Mouse (Mus musculus): ENCODE results near the gene Mfap3l. TPM values are rescaled to one million over a fixed set of nuclear protein-coding genes. Genes with fewer than 3 reads are reported as not detected.
A peak's percentile ranks its signal among the peaks of the same experiment; 100 is the strongest.
"Not testable (repeated sequence)": the region's sequence is repeated elsewhere in the genome, so short reads cannot be mapped to it uniquely, and the experiment has no call there.

Mfap3l gene
- not detected in 2 replicates for polyA plus RNA-seq (2012)

DNA sequence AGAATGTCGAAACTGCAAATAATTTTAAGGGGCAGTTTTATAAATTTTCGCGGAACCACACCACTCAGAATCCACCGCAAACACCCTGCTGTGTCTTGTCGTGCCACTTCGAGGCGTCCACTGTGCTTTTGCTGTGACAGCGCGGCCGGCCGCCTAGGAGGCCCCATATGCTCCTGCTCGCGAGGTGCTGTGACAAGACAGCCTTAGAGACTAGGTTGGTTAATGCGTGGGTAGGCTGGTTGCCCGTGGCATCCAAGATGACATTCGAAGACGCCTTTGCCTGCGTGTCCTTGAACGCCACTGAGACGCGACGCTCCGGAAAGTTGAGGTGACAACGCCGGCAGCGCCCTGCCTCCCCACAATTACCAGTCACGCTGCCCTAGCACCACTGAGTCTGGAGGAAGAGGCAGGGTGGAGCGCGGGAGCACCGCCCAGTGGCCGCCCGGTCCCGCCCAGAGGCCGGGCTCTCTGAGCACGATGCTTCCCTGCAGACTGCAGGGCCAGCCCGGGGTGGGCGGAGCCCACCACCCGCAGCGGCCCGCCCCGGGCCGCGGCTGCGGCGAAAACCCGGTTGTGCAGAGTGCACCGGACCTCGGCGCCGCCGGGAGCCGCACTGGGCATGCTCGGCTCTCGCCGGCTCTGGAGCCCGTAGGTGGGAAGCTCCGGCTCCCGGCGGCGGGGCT is at the start of gene Mfap3l:
Gene Mfap3l (plus strand): TSS at position 578 of the 683 bp plus-strand sequence.
- peaks cover 18% of the 10 kb centered on the region for H3K4me1 ChIP-seq (ENCODE audit: control insufficient read depth)
- H3K27me3 ChIP-seq (ENCODE audit: control insufficient read depth) = peaks cover 54% of the 10 kb centered on the region
- TF ChIP-seq TAL1 (IDR thresholded peaks at IDR 0.05; ENCODE audit: low read length) (no peak), GATA1 (IDR thresholded peaks at IDR 0.05; ENCODE audit: low read length) (no peak)
- H3K36me3 ChIP-seq (ENCODE audit: control insufficient read depth) = no peaks in the 10 kb centered on the region
- peaks cover 5% of the 10 kb centered on the region; the same call in 1 of the 2 replicates for H3K9me3 ChIP-seq (ENCODE audit: control insufficient read depth, low read length)
- peak within 1 kb of the TSS; percentile 57 for H3K4me3 ChIP-seq (replicated peaks)

GRCm38 (mm10) chr8:60583369-60583768 is 49.3 kb upstream of the Mfap3l start:
- H3K4me1 ChIP-seq (ENCODE audit: control insufficient read depth) = no peaks in the 10 kb centered on the region
- H3K27me3 ChIP-seq (ENCODE audit: control insufficient read depth) = no peaks in the 10 kb centered on the region
- no peaks in the 10 kb centered on the region for H3K9me3 ChIP-seq (ENCODE audit: control insufficient read depth, low read length)
- no peaks in the 10 kb centered on the region for H3K36me3 ChIP-seq (ENCODE audit: control insufficient read depth)
- TF ChIP-seq TAL1 (IDR thresholded peaks at IDR 0.05; ENCODE audit: low read length) = no peak
- no peak for TF ChIP-seq GATA1 (IDR thresholded peaks at IDR 0.05; ENCODE audit: low read length)
- H3K4me3 ChIP-seq (replicated peaks) = no peak overlapping the region

- H3K27me3 ChIP-seq (ENCODE audit: control insufficient read depth); H3K4me1 ChIP-seq (ENCODE audit: control insufficient read depth); H3K9me3 ChIP-seq (ENCODE audit: control insufficient read depth, low read length); H3K4me3 ChIP-seq (replicated peaks); H3K36me3 ChIP-seq (ENCODE audit: control insufficient read depth): not testable (repeated sequence)
These were observed 41.1 kb upstream of the Mfap3l start for GRCm38 (mm10) chr8:60591352-60592105.

- H3K4me1 ChIP-seq (ENCODE audit: control insufficient read depth) = no peaks in the 10 kb centered on the region
- no peak overlapping the region for H3K4me3 ChIP-seq (replicated peaks)
- no peaks in the 10 kb centered on the region for H3K9me3 ChIP-seq (ENCODE audit: control insufficient read depth, low read length)
- H3K36me3 ChIP-seq (ENCODE audit: control insufficient read depth) = no peaks in the 10 kb centered on the region
- no peak for TF ChIP-seq GATA1 (IDR thresholded peaks at IDR 0.05; ENCODE audit: low read length)
- no peak for TF ChIP-seq TAL1 (IDR thresholded peaks at IDR 0.05; ENCODE audit: low read length)
- no peaks in the 10 kb centered on the region for H3K27me3 ChIP-seq (ENCODE audit: control insufficient read depth)
These were observed 37.9 kb upstream of the Mfap3l start for GRCm38 (mm10) chr8:60594761-60595160.

DNA sequence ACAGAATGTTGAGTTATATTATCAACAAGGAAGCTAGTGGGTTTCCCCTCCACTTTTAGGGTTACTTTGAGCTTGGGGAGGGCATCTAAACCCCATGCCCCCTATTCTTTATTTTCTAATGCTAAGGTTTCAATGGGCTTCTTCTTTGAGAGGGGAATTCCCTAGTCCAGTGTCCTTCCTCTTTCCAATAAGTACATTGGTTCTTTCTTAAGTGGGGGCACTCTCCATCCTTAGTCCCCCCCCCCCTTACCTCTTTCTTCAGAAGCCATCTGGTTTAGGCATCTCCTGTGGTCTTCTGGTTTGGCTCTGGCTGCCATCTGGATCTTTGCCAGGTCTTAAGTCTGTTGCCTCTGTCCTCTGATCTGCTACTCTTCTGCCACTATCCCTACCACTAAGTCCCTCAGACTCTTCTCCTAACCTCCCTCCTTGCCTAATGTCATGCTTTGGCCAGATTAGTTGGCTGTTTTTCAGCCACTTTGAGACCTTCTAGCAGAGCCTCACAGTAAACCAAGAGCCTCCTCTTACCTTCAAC is 21.0 kb upstream of the Mfap3l start:
- Histone ChIP-seq H3K4me3 (replicated peaks) (no peak overlapping the region), H3K4me1 (ENCODE audit: control insufficient read depth) (no peaks in the 10 kb centered on the region), H3K27me3 (ENCODE audit: control insufficient read depth) (no peaks in the 10 kb centered on the region), H3K36me3 (ENCODE audit: control insufficient read depth) (no peaks in the 10 kb centered on the region), H3K9me3 (ENCODE audit: control insufficient read depth, low read length) (no peaks in the 10 kb centered on the region)
- TF ChIP-seq TAL1 (IDR thresholded peaks at IDR 0.05; ENCODE audit: low read length) (no peak), GATA1 (IDR thresholded peaks at IDR 0.05; ENCODE audit: low read length) (no peak)

DNA sequence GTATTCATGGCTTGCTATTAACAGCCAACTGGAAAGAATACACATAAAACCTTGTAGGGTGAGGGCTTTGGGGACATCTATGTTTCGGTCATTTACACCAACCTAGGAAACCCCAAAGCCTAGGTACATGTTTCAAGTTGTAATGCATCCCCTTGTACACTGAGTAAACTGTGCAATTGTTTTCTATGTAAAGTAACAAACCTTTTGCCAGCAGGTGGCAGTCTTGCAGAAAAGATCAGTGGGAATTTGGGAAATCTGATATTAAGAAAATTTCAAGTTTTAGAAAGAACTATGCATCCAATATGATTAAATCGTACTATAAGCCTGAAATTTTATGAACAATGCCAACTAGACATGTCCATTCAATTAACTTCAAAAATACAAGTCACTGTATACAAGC is 15.7 kb upstream of the Mfap3l start:
- no peak overlapping the region for H3K4me3 ChIP-seq (replicated peaks)
- no peaks in the 10 kb centered on the region for H3K4me1 ChIP-seq (ENCODE audit: control insufficient read depth)
- no peaks in the 10 kb centered on the region for H3K27me3 ChIP-seq (ENCODE audit: control insufficient read depth)
- TF ChIP-seq TAL1 (IDR thresholded peaks at IDR 0.05; ENCODE audit: low read length) = no peak
- no peak for TF ChIP-seq GATA1 (IDR thresholded peaks at IDR 0.05; ENCODE audit: low read length)
- H3K36me3 ChIP-seq (ENCODE audit: control insufficient read depth) = no peaks in the 10 kb centered on the region
- H3K9me3 ChIP-seq (ENCODE audit: control insufficient read depth, low read length) = no peaks in the 10 kb centered on the region

- Histone ChIP-seq H3K36me3 (ENCODE audit: control insufficient read depth) (no peaks in the 10 kb centered on the region), H3K9me3 (ENCODE audit: control insufficient read depth, low read length) (no peaks in the 10 kb centered on the region), H3K4me1 (ENCODE audit: control insufficient read depth) (no peaks in the 10 kb centered on the region), H3K27me3 (ENCODE audit: control insufficient read depth) (no peaks in the 10 kb centered on the region), H3K4me3 (replicated peaks) (no peak overlapping the region)
- TF ChIP-seq TAL1 (IDR thresholded peaks at IDR 0.05; ENCODE audit: low read length) (no peak), GATA1 (IDR thresholded peaks at IDR 0.05; ENCODE audit: low read length) (no peak)
These were observed 11.1 kb upstream of the Mfap3l start for GRCm38 (mm10) chr8:60621561-60621960.

DNA sequence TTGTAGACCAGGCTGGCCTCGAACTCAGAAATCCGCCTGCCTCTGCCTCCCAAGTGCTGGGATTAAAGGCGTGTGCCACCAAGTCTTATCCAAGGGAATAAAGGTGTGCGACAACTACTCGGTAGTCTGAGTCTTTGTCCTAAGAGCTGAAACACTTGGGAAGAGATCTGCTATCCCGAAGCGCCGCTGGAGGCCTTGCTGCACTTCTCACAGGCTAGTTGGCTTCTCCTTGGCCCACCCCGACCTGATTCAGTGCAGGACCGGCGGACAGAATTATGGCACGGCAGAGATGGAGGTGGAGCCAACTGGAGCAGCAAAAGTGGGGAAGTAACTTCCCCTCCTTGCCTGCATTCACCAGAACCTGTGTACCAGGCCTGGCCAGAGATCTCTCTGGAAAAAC is 10.6 kb upstream of the Mfap3l start:
- H3K9me3 ChIP-seq (ENCODE audit: control insufficient read depth, low read length) = no peaks in the 10 kb centered on the region
- no peak for TF ChIP-seq GATA1 (IDR thresholded peaks at IDR 0.05; ENCODE audit: low read length)
- TF ChIP-seq TAL1 (IDR thresholded peaks at IDR 0.05; ENCODE audit: low read length) = no peak
- no peaks in the 10 kb centered on the region for H3K27me3 ChIP-seq (ENCODE audit: control insufficient read depth)
- no peak overlapping the region for H3K4me3 ChIP-seq (replicated peaks)
- H3K36me3 ChIP-seq (ENCODE audit: control insufficient read depth) = no peaks in the 10 kb centered on the region
- no peaks in the 10 kb centered on the region for H3K4me1 ChIP-seq (ENCODE audit: control insufficient read depth)

GRCm38 (mm10) chr8:60623438-60623837 is 9.2 kb upstream of the Mfap3l start:
- H3K36me3 ChIP-seq (ENCODE audit: control insufficient read depth) = no peaks in the 10 kb centered on the region
- H3K9me3 ChIP-seq (ENCODE audit: control insufficient read depth, low read length) = no peaks in the 10 kb centered on the region
- TF ChIP-seq TAL1 (IDR thresholded peaks at IDR 0.05; ENCODE audit: low read length) (no peak), GATA1 (IDR thresholded peaks at IDR 0.05; ENCODE audit: low read length) (no peak)
- H3K27me3 ChIP-seq (ENCODE audit: control insufficient read depth) = no peaks in the 10 kb centered on the region
- no peak overlapping the region for H3K4me3 ChIP-seq (replicated peaks)
- H3K4me1 ChIP-seq (ENCODE audit: control insufficient read depth) = no peaks in the 10 kb centered on the region

Measured in erythroblast, embryonic 14.5 days (primary cell).